Mouse (Mus musculus) limb, embryonic 11.5 days (tissue): ENCODE data around the gene Tmbim1. TPM values are rescaled to one million over a fixed set of nuclear protein-coding genes. Genes with fewer than 3 reads are reported as not detected.

ENCODE experiments used
- ATAC-seq: fragments of 200-750 bp; cut with Nextera tagmentation; 2 replicates; pipeline ENCODE4 v1.8.0; 2017; ENCODE audit warnings: low read depth; ENCODE audit not compliant: insufficient number of reproducible peaks, low FRiP score, low TSS enrichment
- DNase-seq: peaks from one replicate; pipeline ENCODE4 v3.0.0-alpha.2; 2015; ENCODE audit warnings: low spot score
- H3K27ac ChIP-seq: fragments of 300-500 bp; sonication (generic); replicated peaks from 2 replicates; pipeline ENCODE4 v1.5.1; 2014; ENCODE audit warnings: low read depth, mild to moderate bottlenecking, low read length
- H3K27me3 ChIP-seq: fragments of 300-500 bp; sonication (generic); 2 replicates; pipeline ENCODE4 v1.6.1; 2014; ENCODE audit warnings: mild to moderate bottlenecking, low read length, mixed read lengths; ENCODE audit not compliant: control insufficient read depth, insufficient read depth
- H3K36me3 ChIP-seq: fragments of 300-500 bp; sonication (generic); 2 replicates; pipeline ENCODE4 v1.6.1; 2014; ENCODE audit warnings: mild to moderate bottlenecking, low read length, moderate library complexity, mixed read lengths; ENCODE audit not compliant: control insufficient read depth, insufficient read depth
- H3K4me1 ChIP-seq: fragments of 300-500 bp; sonication (generic); 2 replicates; pipeline ENCODE4 v1.6.1; 2014; ENCODE audit warnings: low read length, mixed read lengths; ENCODE audit not compliant: control insufficient read depth, insufficient read depth
- H3K4me2 ChIP-seq: fragments of 300-500 bp; sonication (generic); 2 replicates; pipeline ENCODE4 v1.6.1; 2014; ENCODE audit warnings: low read depth, mild to moderate bottlenecking, moderate library complexity; ENCODE audit not compliant: severe bottlenecking
- H3K4me3 ChIP-seq: fragments of 300-500 bp; sonication (generic); 2 replicates; pipeline ENCODE4 v1.5.1; 2014; ENCODE audit warnings: low read depth, low read length
- H3K9ac ChIP-seq: fragments of 300-500 bp; sonication (generic); 2 replicates; pipeline ENCODE4 v1.6.1; 2014; ENCODE audit warnings: mild to moderate bottlenecking, low read length
- H3K9me3 ChIP-seq: fragments of 300-500 bp; sonication (generic); 2 replicates; pipeline ENCODE4 v1.6.1; 2016; ENCODE audit warnings: low read length; ENCODE audit not compliant: control insufficient read depth
- WGBS: fragments of 180-500 bp; shearing (Covaris S2); extraction: QIAGEN DNeasy Blood & Tissue Kit; methylation state at CpG from one replicate; pipeline ENCODE4 v1.1.7; 2014; 5-methylcytosine and 5-hydroxymethylcytosine counted together
- polyA plus RNA-seq: library from polyadenylated mRNA; unstranded; fragments of >200 nt; fragmentation: Nextera tagmentation; extraction: Ambion mirVana; gene quantifications from 2 replicates; pipeline ENCODE4 v1.2.1, GENCODE M21; 2014

Gene Tmbim1
- polyA plus RNA-seq, 1 experiment from 2014 or later, result 10.5 TPM

DNA sequence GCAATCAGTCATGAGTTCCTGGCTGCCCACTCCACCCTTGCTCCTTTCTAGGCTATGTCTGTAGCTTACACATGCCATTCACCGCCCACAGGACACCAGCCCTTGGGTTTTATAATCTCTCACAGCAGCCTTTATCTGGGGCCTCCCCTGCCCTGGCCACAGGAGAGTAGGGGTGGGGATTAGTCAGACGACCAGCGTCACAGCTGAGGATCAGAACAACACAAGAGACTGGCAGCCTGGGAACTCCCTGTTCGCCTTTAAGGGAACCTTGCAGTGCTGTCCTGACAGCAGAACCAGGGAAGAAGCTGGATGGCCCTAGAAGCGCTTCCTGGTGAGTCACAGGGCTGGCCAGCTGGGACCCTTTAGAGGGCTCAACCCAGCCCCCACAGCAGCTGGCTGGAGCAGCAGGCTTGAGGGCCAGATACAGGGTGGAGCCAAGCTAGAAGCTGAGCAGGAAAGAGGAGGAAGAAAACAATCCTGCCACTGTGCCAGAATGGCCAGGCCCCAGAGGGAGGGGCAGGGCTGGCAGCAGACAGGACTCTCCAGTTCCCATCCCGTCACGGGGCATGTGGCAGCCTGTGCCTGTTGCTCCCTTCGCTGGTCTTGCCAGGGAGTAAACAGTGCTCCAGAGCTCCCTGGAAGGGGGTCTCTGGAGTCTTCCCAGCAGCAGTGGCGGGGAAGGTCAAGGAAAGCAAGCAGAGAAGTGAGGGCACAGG lies 9.8 kb downstream of the Tmbim1 start:
- Histone ChIP-seq H3K4me3 (no peak overlapping the region), H3K36me3 (no peaks in the 10 kb centered on the region; the same call in 1 of the 2 replicates)
- 21% methylated on average over 9 of the region's 9 CpGs for WGBS

DNA sequence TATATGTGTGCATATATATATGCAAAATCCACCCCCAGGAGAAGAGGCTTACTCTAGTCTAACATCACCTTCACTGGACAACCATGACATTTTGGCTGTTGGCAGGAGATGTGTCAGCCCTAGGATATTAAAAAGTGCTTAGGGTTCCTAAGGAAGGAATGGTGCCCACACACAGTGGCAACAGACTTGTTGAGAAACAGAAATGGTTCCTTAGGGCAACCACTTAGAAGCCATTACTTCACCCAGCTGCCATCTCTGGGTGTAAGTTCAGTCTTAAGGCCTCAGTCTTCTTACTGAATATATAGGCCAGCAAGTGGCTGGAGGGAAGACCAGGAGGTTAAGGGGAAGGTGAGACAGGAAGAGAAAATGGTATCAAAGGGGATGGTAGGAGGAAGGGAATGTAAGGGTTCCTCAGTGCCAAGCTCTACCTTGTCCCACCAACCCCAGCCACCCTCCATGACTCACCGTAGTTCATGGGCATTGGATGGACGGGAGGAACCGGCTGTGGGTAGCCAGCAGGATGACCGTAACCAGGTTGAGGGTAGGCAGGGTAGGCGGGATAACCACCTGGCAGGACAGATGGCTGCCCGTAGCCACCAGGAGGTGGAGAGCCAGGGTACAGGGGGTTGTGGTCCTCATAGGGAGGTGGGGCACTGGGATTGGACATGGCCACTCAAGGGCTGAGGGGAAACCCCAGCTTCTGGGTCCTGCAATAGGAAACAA lies 10.5 kb downstream of the Tmbim1 start:
- no peak for DNase-seq
- Histone ChIP-seq H3K27me3 (no peaks in the 10 kb centered on the region), H3K4me1 (peaks cover 19% of the 10 kb centered on the region), H3K9me3 (no peaks in the 10 kb centered on the region), H3K36me3 (no peaks in the 10 kb centered on the region; the same call in none of the 2 replicates), H3K4me2 (no peak overlapping the region), H3K4me3 (no peak overlapping the region), H3K27ac (peak overlapping the region; percentile 81), H3K9ac (no peak overlapping the region)
- ATAC-seq, result no peak
- 88% methylated on average over 6 of the region's 6 CpGs for WGBS

More for the DNA sequence above, 9.8 kb downstream of the Tmbim1 start:
- H3K27ac ChIP-seq, result peak overlapping the region; percentile 81
- peak overlapping the region; percentile 49; the same call in 1 of the 2 replicates for H3K9ac ChIP-seq
- H3K9me3 ChIP-seq, result no peaks in the 10 kb centered on the region
- peak; percentile 63 for DNase-seq
- H3K27me3 ChIP-seq, result no peaks in the 10 kb centered on the region
- peak; percentile 61; the same call in 1 of the 2 replicates for ATAC-seq
- peaks cover 19% of the 10 kb centered on the region for H3K4me1 ChIP-seq
- H3K4me2 ChIP-seq, result peak overlapping the region; percentile 33

DNA sequence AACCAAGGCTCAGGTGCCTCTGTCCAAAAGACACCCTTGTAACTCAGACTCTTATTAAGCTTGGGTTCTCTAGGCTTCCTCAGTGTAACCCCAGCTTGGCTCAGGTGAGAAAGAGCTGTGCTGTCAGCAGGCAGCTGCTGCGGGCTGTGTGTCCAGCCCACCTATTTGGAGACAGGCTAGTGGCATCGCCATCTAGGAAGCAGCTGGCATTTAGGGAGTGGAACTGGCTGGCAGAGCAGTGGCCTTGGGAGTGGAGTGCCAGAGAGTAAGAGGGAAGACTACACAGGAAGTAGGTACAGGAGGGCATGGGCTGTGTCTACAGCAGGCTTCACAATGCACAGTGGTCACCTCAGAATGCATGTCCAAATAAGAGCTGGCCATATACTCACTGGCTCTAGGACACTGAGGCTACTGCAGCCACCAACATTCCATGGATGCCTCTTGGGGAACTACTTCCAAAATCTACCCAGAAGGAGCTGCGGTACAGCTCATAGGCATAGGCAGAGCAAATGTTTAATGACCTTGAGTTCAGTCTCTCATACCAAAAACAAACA lies 11.3 kb downstream of the Tmbim1 start:
- no peak overlapping the region for H3K9ac ChIP-seq
- ATAC-seq (no peak), DNase-seq (no peak)
- H3K4me2 ChIP-seq, result no peak overlapping the region
- H3K4me3 ChIP-seq, result no peak overlapping the region
- no peak overlapping the region for H3K27ac ChIP-seq
- no peaks in the 10 kb centered on the region; the same call in none of the 2 replicates for H3K36me3 ChIP-seq
- peaks cover 19% of the 10 kb centered on the region for H3K4me1 ChIP-seq
- 97% methylated on average over 3 of the region's 3 CpGs for whole genome bisulfite sequencing
- no peaks in the 10 kb centered on the region for H3K9me3 ChIP-seq
- H3K27me3 ChIP-seq, result no peaks in the 10 kb centered on the region

DNA sequence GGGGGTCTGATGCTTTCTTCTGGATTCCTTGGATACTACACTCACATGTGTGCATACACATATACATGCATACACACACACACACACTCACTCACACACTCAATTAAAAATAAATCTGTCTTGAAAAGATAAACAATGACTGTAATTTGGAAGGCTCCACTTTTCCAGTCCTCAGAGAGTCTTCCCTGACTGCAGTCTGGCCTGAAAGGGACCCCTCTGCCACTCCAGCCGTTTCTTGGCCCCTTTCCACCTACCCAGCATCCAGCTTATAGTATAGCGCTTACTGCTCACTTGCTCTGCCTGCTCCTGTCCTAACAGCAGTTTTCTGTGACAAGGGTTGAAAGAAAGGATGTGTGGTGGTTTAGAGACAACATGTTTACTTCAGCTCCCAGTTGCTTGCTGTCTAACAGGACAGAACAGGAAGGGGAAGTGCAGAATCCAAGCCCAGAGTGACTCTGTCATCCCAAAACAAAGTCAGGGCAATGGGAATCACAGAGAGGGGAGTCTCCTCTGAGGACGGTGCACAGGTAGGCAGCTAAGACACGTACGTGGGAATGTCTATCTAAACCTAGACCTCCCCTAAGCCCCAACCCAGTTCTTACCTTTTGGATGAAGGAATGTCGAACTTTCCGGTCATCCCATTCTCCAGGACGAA lies 12.0 kb downstream of the Tmbim1 start:
- Histone ChIP-seq H3K9me3 (no peaks in the 10 kb centered on the region), H3K9ac (no peak overlapping the region), H3K4me3 (no peak overlapping the region), H3K27me3 (no peaks in the 10 kb centered on the region), H3K36me3 (peaks cover 6% of the 10 kb centered on the region), H3K4me1 (peaks cover 19% of the 10 kb centered on the region), H3K4me2 (no peak overlapping the region), H3K27ac (no peak overlapping the region)
- ATAC-seq (no peak), DNase-seq (no peak)
- WGBS, result 90% methylated on average over 8 of the region's 8 CpGs

DNA sequence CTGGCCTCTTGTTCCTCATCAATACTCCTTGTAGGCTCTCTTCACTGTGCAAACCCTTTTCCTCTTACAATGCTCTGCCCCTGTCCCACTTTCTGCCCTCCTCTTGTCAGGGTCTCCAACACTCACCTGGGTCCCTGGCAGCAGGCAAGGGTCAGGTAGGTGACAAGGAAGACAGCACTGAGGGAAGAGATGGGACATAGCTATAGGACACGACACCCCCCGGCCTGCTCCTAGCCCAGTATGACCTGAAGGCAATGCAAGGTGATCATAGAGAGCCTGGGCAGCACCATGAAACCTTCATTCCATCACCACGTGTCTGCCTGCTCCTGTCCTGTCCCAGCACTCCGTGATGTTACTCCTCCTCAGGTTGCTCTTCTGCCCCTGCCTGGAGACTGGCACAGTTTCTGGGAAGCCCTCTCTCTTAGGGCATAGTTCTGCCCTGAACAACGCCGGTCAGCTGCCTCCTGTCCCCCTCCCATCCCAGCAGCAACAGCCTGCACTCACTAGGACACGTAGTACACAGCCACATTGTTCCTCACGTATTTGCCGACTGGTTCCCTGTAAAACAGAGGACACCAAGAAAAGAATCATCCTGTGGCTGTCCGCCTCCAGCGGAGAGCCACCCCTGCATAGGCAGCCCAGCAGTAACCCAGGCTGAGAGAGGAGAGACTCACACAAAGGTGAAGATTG lies 12.9 kb downstream of the Tmbim1 start:
- Histone ChIP-seq H3K27ac (no peak overlapping the region), H3K27me3 (no peaks in the 10 kb centered on the region), H3K36me3 (peaks cover 6% of the 10 kb centered on the region), H3K9me3 (no peaks in the 10 kb centered on the region), H3K4me1 (peaks cover 19% of the 10 kb centered on the region), H3K4me3 (no peak overlapping the region), H3K9ac (no peak overlapping the region), H3K4me2 (no peak overlapping the region)
- WGBS, result 91% methylated on average over 11 of the region's 11 CpGs
- no peak for ATAC-seq
- no peak for DNase-seq

DNA sequence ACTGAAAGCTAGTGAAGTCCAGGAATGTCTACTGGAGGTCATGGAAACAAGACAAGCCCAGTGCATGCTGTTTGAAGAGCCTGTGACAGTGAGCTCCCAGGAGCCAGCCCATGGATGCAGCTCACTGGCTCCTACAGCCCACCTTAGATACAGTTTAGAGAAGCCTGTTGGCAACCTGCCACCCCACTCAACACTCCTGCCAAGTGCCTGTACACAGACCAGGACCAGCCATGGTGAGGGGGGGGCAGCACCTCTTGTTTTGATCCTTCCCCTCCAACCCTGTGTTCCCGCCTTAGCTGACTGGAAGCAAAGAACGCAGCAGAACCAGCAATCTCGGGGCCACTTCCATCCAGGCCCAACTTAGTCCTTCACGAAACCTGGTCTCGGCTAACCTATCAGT lies 15.3 kb downstream of the Tmbim1 start:
- Histone ChIP-seq H3K36me3 (peaks cover 6% of the 10 kb centered on the region), H3K27ac (no peak overlapping the region), H3K27me3 (no peaks in the 10 kb centered on the region), H3K4me1 (peaks cover 11% of the 10 kb centered on the region), H3K4me3 (no peak overlapping the region), H3K9me3 (no peaks in the 10 kb centered on the region), H3K4me2 (no peak overlapping the region), H3K9ac (no peak overlapping the region)
- WGBS, result 95% methylated on average over 5 of the region's 5 CpGs
- ATAC-seq, result no peak
- DNase-seq, result no peak

DNA sequence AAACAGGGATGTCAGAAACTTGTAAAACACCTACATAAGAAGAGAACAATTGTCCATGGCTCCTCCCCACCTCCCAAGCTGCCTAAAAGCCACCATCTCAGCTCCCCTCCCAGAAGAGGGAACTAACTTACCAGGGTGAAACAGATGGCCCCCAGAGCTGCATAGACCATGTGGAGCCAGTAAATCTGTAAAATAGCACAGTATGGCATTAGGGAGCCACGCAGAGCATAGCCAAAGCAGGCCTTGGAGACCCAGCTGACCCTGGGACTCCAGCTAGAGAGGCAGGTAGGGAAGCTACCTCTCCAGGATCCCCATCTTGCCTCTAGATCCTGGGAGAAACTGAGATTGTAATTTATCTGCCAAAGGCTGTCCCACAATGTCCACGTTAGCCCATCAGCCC lies 15.7 kb downstream of the Tmbim1 start:
- no peak overlapping the region for H3K4me2 ChIP-seq
- no peak overlapping the region for H3K9ac ChIP-seq
- ATAC-seq, result no peak
- H3K36me3 ChIP-seq, result peaks cover 6% of the 10 kb centered on the region
- no peak overlapping the region for H3K27ac ChIP-seq
- H3K4me1 ChIP-seq, result peaks cover 8% of the 10 kb centered on the region
- no peaks in the 10 kb centered on the region for H3K9me3 ChIP-seq
- WGBS, result 83% methylated on average over 2 of the region's 2 CpGs
- no peak for DNase-seq
- no peaks in the 10 kb centered on the region for H3K27me3 ChIP-seq
- H3K4me3 ChIP-seq, result no peak overlapping the region

DNA sequence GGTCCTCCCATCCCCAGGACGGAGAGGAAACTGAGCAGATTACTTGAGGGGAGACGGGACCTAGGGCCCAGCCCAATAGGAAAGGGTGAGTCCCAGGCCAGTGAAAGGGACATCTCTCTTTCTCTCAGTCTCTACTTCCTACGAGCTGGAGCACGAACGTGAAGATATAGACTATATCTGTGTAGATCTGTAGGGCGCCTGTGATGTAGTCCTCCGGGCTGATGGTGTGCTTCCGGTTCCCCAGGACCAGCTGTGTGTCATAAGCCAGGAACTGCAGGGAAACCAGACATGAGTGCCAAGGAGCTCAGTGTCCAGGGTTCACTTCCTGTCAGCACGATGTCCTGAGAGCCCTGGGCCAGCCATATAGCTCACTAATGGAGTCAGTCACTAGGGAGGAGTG lies 16.2 kb downstream of the Tmbim1 start:
- Histone ChIP-seq H3K4me1 (peaks cover 8% of the 10 kb centered on the region), H3K9ac (no peak overlapping the region), H3K4me3 (no peak overlapping the region), H3K4me2 (no peak overlapping the region), H3K36me3 (peaks cover 6% of the 10 kb centered on the region), H3K27ac (no peak overlapping the region), H3K27me3 (no peaks in the 10 kb centered on the region), H3K9me3 (no peaks in the 10 kb centered on the region)
- ATAC-seq (no peak), DNase-seq (no peak)
- WGBS, result 88% methylated on average over 9 of the region's 9 CpGs
